Mouse (Mus musculus): Measurements from ENCODE around the gene Sync.

DNA sequence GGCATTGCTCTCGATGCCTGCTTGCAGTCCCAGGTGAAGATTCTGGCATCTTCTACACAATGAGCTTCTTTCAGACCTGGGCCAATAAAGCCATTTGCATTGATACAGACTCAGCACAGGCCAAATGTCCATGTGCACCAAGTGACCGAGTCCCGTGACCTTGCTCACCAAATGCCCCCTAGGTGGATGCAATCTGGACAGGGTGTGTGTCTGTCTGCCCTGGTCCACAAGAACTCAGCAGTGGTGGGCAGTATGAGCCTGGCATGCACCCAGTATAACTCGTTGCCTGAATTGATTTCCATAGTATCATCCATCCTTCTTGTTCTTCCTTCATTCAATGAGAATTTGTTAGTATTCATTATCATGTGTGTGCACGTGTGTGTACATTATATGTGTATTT, 4.2 kb upstream of the Sync start:
- no peak for TF ChIP-seq CTCF (IDR thresholded peaks at IDR 0.05; ENCODE audit: low read depth, low read length)
- no peak for TF ChIP-seq POLR2A (IDR thresholded peaks at IDR 0.05; ENCODE audit: borderline replicate concordance, low read depth, low read length)
